20 mouse cellular contexts compared by ENCODE assay signal in the genomic region with DNA sequence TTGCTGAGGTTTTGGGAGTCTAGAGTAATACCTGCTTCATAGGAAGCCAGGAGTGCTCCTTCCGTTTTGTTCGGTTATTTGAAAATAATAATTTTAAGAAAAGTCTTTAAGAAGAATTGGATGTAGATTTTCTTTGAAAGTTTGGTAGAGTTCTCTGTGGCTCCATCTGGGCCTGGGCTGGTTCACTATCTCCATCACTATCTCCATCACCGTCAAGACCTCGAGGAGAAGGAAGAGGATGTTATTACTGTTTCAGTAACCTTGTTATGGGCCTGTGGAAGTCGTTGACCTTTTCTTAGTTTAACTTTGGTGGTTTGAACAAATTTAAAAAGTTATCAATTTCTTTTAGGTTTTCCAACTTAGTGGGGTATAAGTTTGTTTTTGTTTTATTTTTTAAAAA.
"Had no signal": no experiment of that assay in that cellular context is flagged by ENCODE, and none has a peak within 500 bp of the region (broad histone marks: within the 10 kb centered on the region; RNA-seq: fewer than 3 reads in every experiment).

No protein-coding gene starts in this region.

- ATAC-seq: forebrain, embryonic 13.5 days; forebrain, embryonic 14.5 days; forebrain, embryonic 15.5 days; forebrain, embryonic 16.5 days; forebrain, postnatal 0 days had no signal

- DNase-seq: cerebellum, adult 8-10 months; cerebellum, adult 9-10 months; cerebellum, adult 9-11 months; cerebellum, postnatal 10 days; cerebellum, postnatal 14 days; cerebellum, postnatal 25 days; cerebellum, postnatal 36 days; embryo, embryonic 11 days; forebrain, postnatal 0 days; gastrocnemius, adult 2 months; gastrocnemius, postnatal 10 days; gastrocnemius, postnatal 14 days; gastrocnemius, postnatal 25 days; gastrocnemius, postnatal 36 days; heart, adult 18-20 months; heart, adult 2 months had no signal
